Mouse (Mus musculus) spleen, postnatal 4 days (tissue): ENCODE results near the gene R3hdm2.

Experiments used
- DNase-seq, 2 experiments: peaks; one replicate each; pipeline ENCODE4 v3.0.0; 2022; ENCODE audit warnings: low spot score in 2 of 2

The R3hdm2 gene

GRCm38 (mm10) chr10:127380251-127380691 is at the start of gene R3hdm2:
Gene R3hdm2, plus strand, starts transcription at chr10:127380327.
- DNase-seq = peak; percentile 88 to 94

GRCm38 (mm10) chr10:127332211-127332874 is 47.8 kb upstream of the R3hdm2 start:
- peak in 1 of 2 experiments; percentile 64 for DNase-seq

GRCm38 (mm10) chr10:127333152-127333551 is 47.0 kb upstream of the R3hdm2 start:
- DNase-seq = no peak

- no peak for DNase-seq
Observed at GRCm38 (mm10) chr10:127335271-127335670, 44.9 kb upstream of the R3hdm2 start.

- DNase-seq = no peak
Observed at GRCm38 (mm10) chr10:127336952-127337351, 43.2 kb upstream of the R3hdm2 start.

- DNase-seq = no peak
Observed at GRCm38 (mm10) chr10:127337536-127338099, 42.5 kb upstream of the R3hdm2 start.

- peak; percentile 84 to 91 for DNase-seq
Observed at GRCm38 (mm10) chr10:127338930-127339682, 41.0 kb upstream of the R3hdm2 start.

- DNase-seq = no peak
Observed at GRCm38 (mm10) chr10:127339683-127340576, 40.2 kb upstream of the R3hdm2 start.

- no peak for DNase-seq
Observed at GRCm38 (mm10) chr10:127340577-127341359, 39.4 kb upstream of the R3hdm2 start.

GRCm38 (mm10) chr10:127341360-127341690 is 38.8 kb upstream of the R3hdm2 start:
- DNase-seq = no peak

- peak; percentile 80 to 94 for DNase-seq
Observed at GRCm38 (mm10) chr10:127341891-127342639, 38.1 kb upstream of the R3hdm2 start, which contains the start of gene Gli1. Gene Gli1, minus strand, starts transcription at chr10:127341974.

- DNase-seq = no peak
Observed at GRCm38 (mm10) chr10:127343029-127343428, 37.1 kb upstream of the R3hdm2 start.

GRCm38 (mm10) chr10:127346173-127346572 is 34.0 kb upstream of the R3hdm2 start:
- DNase-seq = no peak

- DNase-seq = no peak
Observed at GRCm38 (mm10) chr10:127348957-127349356, 31.2 kb upstream of the R3hdm2 start.

- DNase-seq = no peak
Observed at GRCm38 (mm10) chr10:127349810-127350209, 30.3 kb upstream of the R3hdm2 start.

GRCm38 (mm10) chr10:127350594-127351284 is 29.4 kb upstream of the R3hdm2 start:
- peak; percentile 60 to 83 for DNase-seq

GRCm38 (mm10) chr10:127351285-127351595 is 28.9 kb upstream of the R3hdm2 start:
- DNase-seq = no peak

- DNase-seq = no peak
Observed at GRCm38 (mm10) chr10:127351719-127352118, 28.4 kb upstream of the R3hdm2 start.

- DNase-seq = no peak
Observed at GRCm38 (mm10) chr10:127352187-127352586, 27.9 kb upstream of the R3hdm2 start.

GRCm38 (mm10) chr10:127352766-127353165 is 27.4 kb upstream of the R3hdm2 start:
- no peak for DNase-seq
